Mouse (Mus musculus) yolk sac, embryonic 10.5 days (tissue): ENCODE measurements around the gene Notch2.
"Not testable (repeated sequence)": the region's sequence is repeated elsewhere in the genome, so short reads cannot be mapped to it uniquely, and the experiment has no call there.

Experiments used
- DNase-seq: peaks from one replicate; pipeline ENCODE4 v3.0.0-alpha.2; 2017; ENCODE audit warnings: low spot score

The Notch2 gene

GRCm38 (mm10) chr3:98104851-98105471, 91.6 kb downstream of the Notch2 start:
- DNase-seq, result no peak

- DNase-seq, result no peak
These were observed 92.2 kb downstream of the Notch2 start for GRCm38 (mm10) chr3:98105496-98105895.

GRCm38 (mm10) chr3:98106115-98106514, 92.8 kb downstream of the Notch2 start:
- DNase-seq, result peak; percentile 42

- peak; percentile 53 for DNase-seq
These were observed 93.4 kb downstream of the Notch2 start for GRCm38 (mm10) chr3:98106590-98107313.

- DNase-seq, result no peak
These were observed 95.1 kb downstream of the Notch2 start for GRCm38 (mm10) chr3:98108416-98108815.

- DNase-seq, result peak; percentile 43
These were observed 95.5 kb downstream of the Notch2 start for GRCm38 (mm10) chr3:98108866-98109265.

GRCm38 (mm10) chr3:98110610-98111009, 97.3 kb downstream of the Notch2 start:
- no peak for DNase-seq

GRCm38 (mm10) chr3:98118252-98118651, 104.9 kb downstream of the Notch2 start:
- no peak for DNase-seq

- peak; percentile 46 for DNase-seq
These were observed 106.0 kb downstream of the Notch2 start for GRCm38 (mm10) chr3:98119338-98119737.

- no peak for DNase-seq
These were observed 107.6 kb downstream of the Notch2 start for GRCm38 (mm10) chr3:98120884-98121283.

- DNase-seq, result no peak
These were observed 114.4 kb downstream of the Notch2 start for GRCm38 (mm10) chr3:98127775-98128174.

GRCm38 (mm10) chr3:98128716-98129115, 115.4 kb downstream of the Notch2 start:
- no peak for DNase-seq

- DNase-seq, result not testable (repeated sequence)
These were observed 118.8 kb downstream of the Notch2 start for GRCm38 (mm10) chr3:98132140-98132539.

- DNase-seq, result no peak
These were observed 119.3 kb downstream of the Notch2 start for GRCm38 (mm10) chr3:98132636-98133035.

GRCm38 (mm10) chr3:98141456-98141855, 128.1 kb downstream of the Notch2 start:
- DNase-seq, result no peak

GRCm38 (mm10) chr3:98142862-98143261, 129.5 kb downstream of the Notch2 start:
- DNase-seq, result no peak

- no peak for DNase-seq
These were observed 131.9 kb downstream of the Notch2 start for GRCm38 (mm10) chr3:98145204-98145603.

GRCm38 (mm10) chr3:98146471-98147410, 133.4 kb downstream of the Notch2 start:
- DNase-seq, result no peak

GRCm38 (mm10) chr3:98147706-98148105, 134.4 kb downstream of the Notch2 start:
- no peak for DNase-seq

GRCm38 (mm10) chr3:98149881-98150280, 136.6 kb downstream of the Notch2 start:
- no peak for DNase-seq

GRCm38 (mm10) chr3:98151016-98151415, 137.7 kb downstream of the Notch2 start:
- no peak for DNase-seq

- DNase-seq, result no peak
These were observed 140.1 kb downstream of the Notch2 start for GRCm38 (mm10) chr3:98153460-98153859.

- DNase-seq, result no peak
These were observed 142.8 kb downstream of the Notch2 start for GRCm38 (mm10) chr3:98156158-98156557.
